Comparison of ENCODE assay signal across 11 mouse cellular contexts in the genomic region with DNA sequence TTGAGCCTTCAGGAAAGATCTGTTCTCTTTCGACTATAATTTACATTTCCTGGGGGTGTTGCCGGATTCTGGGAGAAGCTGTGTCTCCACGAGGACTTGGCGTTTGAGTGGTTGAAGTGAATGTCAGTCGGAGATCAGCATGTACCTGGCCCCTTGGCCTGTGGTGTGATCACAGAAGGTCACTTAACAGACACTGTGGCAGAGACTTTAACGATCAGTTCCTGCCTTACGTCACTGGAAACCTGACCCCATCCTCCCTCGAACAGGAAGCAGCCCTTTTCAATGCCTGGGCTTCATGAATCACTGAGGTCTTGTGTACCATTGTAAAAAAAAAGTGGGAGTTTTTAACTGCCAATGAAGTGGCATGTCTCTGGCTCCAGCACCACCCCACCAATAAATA. TPM values are rescaled to one million over a fixed set of nuclear protein-coding genes. Genes with fewer than 3 reads are reported as not detected.
DNase-seq lines count a peak whose midpoint lies in the region; ATAC-seq and TF ChIP-seq lines count a peak whose summit lies in the region.
"Had no signal": no experiment of that assay in that cellular context is flagged by ENCODE, and none has a peak within 500 bp of the region (broad histone marks: within the 10 kb centered on the region; RNA-seq: fewer than 3 reads in every experiment).

No protein-coding gene starts in this region.

- intact Hi-C loops in heart, postnatal 36 days (cut with DNase I) = no loop called here

- H3K9ac ChIP-seq in heart, postnatal 0 days (replicated peaks; ENCODE audit: low read depth, low read length) = no peak overlapping the region
- H3K9ac ChIP-seq in embryonic facial prominence, embryonic 14.5 days (ENCODE audit: low read depth, low read length) = no peak overlapping the region
- no peak overlapping the region for H3K9ac ChIP-seq in limb, embryonic 12.5 days (replicated peaks)
- H3K9ac ChIP-seq in midbrain, postnatal 0 days (replicated peaks; ENCODE audit: low read length, poor library complexity, severe bottlenecking) = no peak overlapping the region

- no peak for TF ChIP-seq EP300 in heart, postnatal 0 days (IDR thresholded peaks at IDR 0.05; ENCODE audit: low read depth)

- ATAC-seq in heart, postnatal 0 days (ENCODE audit: insufficient read depth, low read depth) = no peak; the same call in 1 of the 2 replicates
- no peak for ATAC-seq in embryonic facial prominence, embryonic 14.5 days (ENCODE audit: low read depth)
- no peak for ATAC-seq in limb, embryonic 12.5 days (ENCODE audit: insufficient number of reproducible peaks, insufficient read depth, low FRiP score, low TSS enrichment, low read depth)
- no peak for ATAC-seq in midbrain, postnatal 0 days (ENCODE audit: low FRiP score)

- no peaks in the 10 kb centered on the region for H3K27me3 ChIP-seq in heart, postnatal 0 days (ENCODE audit: control insufficient read depth, insufficient read depth, low read length)
- H3K27me3 ChIP-seq in embryonic facial prominence, embryonic 14.5 days (replicated peaks; ENCODE audit: control insufficient read depth, insufficient read depth, low read length) = no peaks in the 10 kb centered on the region
- H3K27me3 ChIP-seq in limb, embryonic 12.5 days = no peaks in the 10 kb centered on the region
- H3K27me3 ChIP-seq in midbrain, postnatal 0 days (ENCODE audit: insufficient read depth, low read length) = no peaks in the 10 kb centered on the region

- no peak for TF ChIP-seq CTCF in heart, postnatal 0 days (IDR thresholded peaks at IDR 0.05; ENCODE audit: low read depth)
- TF ChIP-seq CTCF in bone marrow macrophage, adult 2 months (IDR thresholded peaks at IDR 0.05; ENCODE audit: low read depth, low read length) = no peak
- no peak for TF ChIP-seq CTCF in midbrain, postnatal 0 days (IDR thresholded peaks at IDR 0.05)

- H3K4me1 ChIP-seq in heart, postnatal 0 days (ENCODE audit: control insufficient read depth, insufficient read depth) = peaks cover 13% of the 10 kb centered on the region; the same call in 1 of the 2 replicates
- H3K4me1 ChIP-seq in bone marrow macrophage, adult 2 months (ENCODE audit: control insufficient read depth, insufficient read depth, low read length) = peaks cover 29% of the 10 kb centered on the region
- peaks cover 17% of the 10 kb centered on the region for H3K4me1 ChIP-seq in embryonic facial prominence, embryonic 14.5 days (ENCODE audit: control insufficient read depth, insufficient read depth, low read length)
- H3K4me1 ChIP-seq in limb, embryonic 12.5 days (replicated peaks) = peaks cover 34% of the 10 kb centered on the region
- peaks cover 7% of the 10 kb centered on the region; the same call in 1 of the 2 replicates for H3K4me1 ChIP-seq in midbrain, postnatal 0 days (ENCODE audit: insufficient read depth, low read length)

- H3K4me3 ChIP-seq in heart, postnatal 0 days (ENCODE audit: low read depth, low read length) = no peak overlapping the region
- peak overlapping the region; percentile 38 for H3K4me3 ChIP-seq in bone marrow macrophage, adult 2 months (ENCODE audit: insufficient read depth, low read length)
- H3K4me3 ChIP-seq in embryonic facial prominence, embryonic 14.5 days (ENCODE audit: low read depth, low read length) = no peak overlapping the region
- H3K4me3 ChIP-seq in limb, embryonic 12.5 days (replicated peaks) = no peak overlapping the region
- no peak overlapping the region for H3K4me3 ChIP-seq in midbrain, postnatal 0 days (ENCODE audit: low read depth, low read length)

- DNase-seq in heart, postnatal 0 days (ENCODE audit: low spot score) = peak; percentile 28
- no peak for DNase-seq in heart, postnatal 36 days
- DNase-seq in embryonic facial prominence, embryonic 14.5 days (ENCODE audit: low spot score) = no peak
- DNase-seq in urinary bladder, adult 18-20 months (ENCODE audit: low spot score in 2 of 2) = no peak
- DNase-seq in cerebellum, postnatal 10 days = no peak
- DNase-seq in midbrain, postnatal 0 days (ENCODE audit: low spot score) = no peak
- DNase-seq: adrenal gland, postnatal 36 days had no signal

- H3K27ac ChIP-seq in heart, postnatal 0 days (ENCODE audit: low read depth) = peak overlapping the region; percentile 73
- H3K27ac ChIP-seq in bone marrow macrophage, adult 2 months (ENCODE audit: insufficient read depth, low read depth, low read length) = peak overlapping the region; percentile 65
- H3K27ac ChIP-seq in embryonic facial prominence, embryonic 14.5 days (replicated peaks; ENCODE audit: low read depth, low read length) = peak overlapping the region; percentile 30
- peak overlapping the region; percentile 29; the same call in 1 of the 2 replicates for H3K27ac ChIP-seq in limb, embryonic 12.5 days
- H3K27ac ChIP-seq in midbrain, postnatal 0 days (ENCODE audit: low read depth, low read length) = no peak overlapping the region

- H3K9me3 ChIP-seq in heart, postnatal 0 days (replicated peaks; ENCODE audit: control insufficient read depth, low read length) = peaks cover 5% of the 10 kb centered on the region; the same call in 1 of the 2 replicates
- H3K9me3 ChIP-seq in embryonic facial prominence, embryonic 14.5 days (ENCODE audit: control insufficient read depth, low read length) = 0 out of 2 replicates have a peak, but pooled peaks cover 5% of the 10 kb centered on the region
- 0 out of 2 replicates have a peak, but pooled peaks cover 9% of the 10 kb centered on the region for H3K9me3 ChIP-seq in limb, embryonic 12.5 days
- H3K9me3 ChIP-seq in midbrain, postnatal 0 days (ENCODE audit: low read length) = no peaks in the 10 kb centered on the region

- TF ChIP-seq POLR2A in bone marrow macrophage, adult 2 months (IDR thresholded peaks at IDR 0.05; ENCODE audit: borderline replicate concordance, low read depth, low read length) = no peak

- WGBS in heart, postnatal 0 days = 61% methylated on average over 8 of the region's 8 CpGs
- WGBS in embryonic facial prominence, embryonic 14.5 days = 47% methylated on average over 8 of the region's 8 CpGs
- 31% methylated on average over 8 of the region's 8 CpGs for WGBS in limb, embryonic 12.5 days
- WGBS in midbrain, postnatal 0 days = 87% methylated on average over 8 of the region's 8 CpGs

- no peaks in the 10 kb centered on the region for H3K36me3 ChIP-seq in heart, postnatal 0 days (replicated peaks; ENCODE audit: control insufficient read depth, insufficient read depth, low read length)
- H3K36me3 ChIP-seq in embryonic facial prominence, embryonic 14.5 days (ENCODE audit: control insufficient read depth, insufficient read depth, low read length) = no peaks in the 10 kb centered on the region
- H3K36me3 ChIP-seq in limb, embryonic 12.5 days = no peaks in the 10 kb centered on the region
- no peaks in the 10 kb centered on the region for H3K36me3 ChIP-seq in midbrain, postnatal 0 days (ENCODE audit: insufficient read depth, low read length)

- no peak overlapping the region for H3K4me2 ChIP-seq in heart, postnatal 0 days (ENCODE audit: low read depth, low read length)
- no peak overlapping the region; the same call in 1 of the 2 replicates for H3K4me2 ChIP-seq in embryonic facial prominence, embryonic 14.5 days (ENCODE audit: low read depth, low read length)
- no peak overlapping the region for H3K4me2 ChIP-seq in limb, embryonic 12.5 days
- no peak overlapping the region for H3K4me2 ChIP-seq in midbrain, postnatal 0 days (ENCODE audit: low read depth, low read length, poor library complexity, severe bottlenecking)

RNA-seq across cellular contexts. Expression of a gene that starts 11.8 kb away (rescaled TPM):
- total RNA-seq in heart, postnatal 0 days (2014; rRNA removed; ENCODE audit: low replicate concordance) = 6.5 and 8.7 TPM in 2 replicates
- 10.7 and 11.1 TPM in 2 replicates for polyA plus RNA-seq in heart, postnatal 0 days (2015; fragmentation: Nextera tagmentation; extraction: Ambion mirVana)
- 10 to 100 TPM in 1 of 2 experiments, 1 to 10 TPM in 1; 7.3 to 10.7 TPM for total RNA-seq in heart, postnatal 36 days (2021)
- 4.3 and 6.8 TPM in 2 replicates for polyA plus RNA-seq in bone marrow macrophage, adult 2 months (2012; ENCODE audit: insufficient read depth, insufficient read length, missing spikeins)
- polyA plus RNA-seq in embryonic facial prominence, embryonic 14.5 days (2014; fragmentation: Nextera tagmentation; extraction: Ambion mirVana) = 16.8 and 17.6 TPM in 2 replicates
- 14.1 and 15.9 TPM in 2 replicates for polyA plus RNA-seq in limb, embryonic 12.5 days (2016; fragmentation: Nextera tagmentation; extraction: Ambion mirVana)
- total RNA-seq in midbrain, postnatal 0 days (2014; rRNA removed) = 13.3 and 16.2 TPM in 2 replicates
- polyA plus RNA-seq in midbrain, postnatal 0 days (2015; fragmentation: Nextera tagmentation; extraction: Ambion mirVana) = 17.1 and 19.7 TPM in 2 replicates

RNA-seq across cellular contexts. Expression of a gene that starts 33.2 kb away (rescaled TPM):
- total RNA-seq in heart, postnatal 0 days (2014; rRNA removed; ENCODE audit: low replicate concordance) = not detected in 2 replicates
- 0.36 TPM in 1 of 2 replicates, not detected in the other for polyA plus RNA-seq in heart, postnatal 0 days (2015; fragmentation: Nextera tagmentation; extraction: Ambion mirVana)
- not detected for total RNA-seq in heart, postnatal 36 days (2021)
- not detected in 2 replicates for polyA plus RNA-seq in bone marrow macrophage, adult 2 months (2012; ENCODE audit: insufficient read depth, insufficient read length, missing spikeins)
- polyA plus RNA-seq in embryonic facial prominence, embryonic 14.5 days (2014; fragmentation: Nextera tagmentation; extraction: Ambion mirVana) = 0.34 and 3.6 TPM in 2 replicates
- not detected in 2 replicates for polyA plus RNA-seq in limb, embryonic 12.5 days (2016; fragmentation: Nextera tagmentation; extraction: Ambion mirVana)
- total RNA-seq in midbrain, postnatal 0 days (2014; rRNA removed) = not detected in 2 replicates
- polyA plus RNA-seq in midbrain, postnatal 0 days (2015; fragmentation: Nextera tagmentation; extraction: Ambion mirVana) = 1.1 and 1.3 TPM in 2 replicates
- total RNA-seq: adrenal gland, postnatal 36 days; megakaryocyte progenitor cell, adult 5-6 weeks; MEL had no signal

RNA-seq across cellular contexts. Expression of a gene that starts 52.5 kb away (rescaled TPM):
- total RNA-seq in heart, postnatal 0 days (2014; rRNA removed; ENCODE audit: low replicate concordance) = 1.4 and 2.1 TPM in 2 replicates
- 0.71 and 1.1 TPM in 2 replicates for polyA plus RNA-seq in heart, postnatal 0 days (2015; fragmentation: Nextera tagmentation; extraction: Ambion mirVana)
- total RNA-seq in heart, postnatal 36 days (2021) = under 1 TPM; 0.44 to 0.68 TPM
- 1.8 and 2.7 TPM in 2 replicates for polyA plus RNA-seq in bone marrow macrophage, adult 2 months (2012; ENCODE audit: insufficient read depth, insufficient read length, missing spikeins)
- 4.1 and 5.2 TPM in 2 replicates for polyA plus RNA-seq in embryonic facial prominence, embryonic 14.5 days (2014; fragmentation: Nextera tagmentation; extraction: Ambion mirVana)
- 2.9 and 3.0 TPM in 2 replicates for polyA plus RNA-seq in limb, embryonic 12.5 days (2016; fragmentation: Nextera tagmentation; extraction: Ambion mirVana)
- total RNA-seq in midbrain, postnatal 0 days (2014; rRNA removed) = 37.2 and 47.8 TPM in 2 replicates
- 41.7 and 45.3 TPM in 2 replicates for polyA plus RNA-seq in midbrain, postnatal 0 days (2015; fragmentation: Nextera tagmentation; extraction: Ambion mirVana)
